Mouse (Mus musculus) ES-Bruce4 (cell line): ENCODE measurements around the gene Ccdc194. TPM values are rescaled to one million over a fixed set of nuclear protein-coding genes. Genes with fewer than 3 reads are reported as not detected.
A peak's percentile ranks its signal among the peaks of the same experiment; 100 is the strongest.

Experiments used
- H3K27ac ChIP-seq: 2 replicates; pipeline ENCODE4 v1.5.1; 2012; ENCODE audit warnings: low read length, inconsistent platforms; ENCODE audit not compliant: insufficient read depth
- H3K27me3 ChIP-seq: 2 replicates; pipeline ENCODE4 v1.6.1; 2012; ENCODE audit warnings: mild to moderate bottlenecking, low read length, inconsistent platforms; ENCODE audit not compliant: control insufficient read depth, poor library complexity, insufficient read depth, severe bottlenecking
- H3K36me3 ChIP-seq: 2 replicates; pipeline ENCODE4 v1.6.1; 2012; ENCODE audit warnings: inconsistent platforms, mild to moderate bottlenecking, low read length, moderate library complexity; ENCODE audit not compliant: control insufficient read depth, poor library complexity, insufficient read depth, severe bottlenecking
- H3K4me1 ChIP-seq: one replicate; pipeline ENCODE4 v1.8.1; 2011; ENCODE audit warnings: low read length; ENCODE audit not compliant: control insufficient read depth, insufficient read depth
- H3K4me3 ChIP-seq: 2 replicates; pipeline ENCODE4 v1.5.1; 2011; ENCODE audit warnings: low read depth, mild to moderate bottlenecking, low read length
- H3K9ac ChIP-seq: 2 replicates; pipeline ENCODE4 v1.6.1; 2012; ENCODE audit warnings: low read depth, mild to moderate bottlenecking, inconsistent platforms; ENCODE audit not compliant: poor library complexity, severe bottlenecking
- H3K9me3 ChIP-seq: replicated peaks from 2 replicates; pipeline ENCODE4 v1.6.1; 2012; ENCODE audit warnings: mild to moderate bottlenecking, low read length, inconsistent platforms; ENCODE audit not compliant: control insufficient read depth, poor library complexity, insufficient read depth, severe bottlenecking
- CTCF ChIP-seq: IDR thresholded peaks from one replicate; pipeline ENCODE4 v1.8.1; 2011; ENCODE audit warnings: low read depth, low read length
- POLR2A ChIP-seq: IDR thresholded peaks from one replicate; pipeline ENCODE4 v1.8.1; 2011; ENCODE audit warnings: low read length; ENCODE audit not compliant: insufficient read depth
- polyA plus RNA-seq: library from polyadenylated mRNA; stranded (reverse); fragments of >200 nt; gene quantifications from 2 replicates; pipeline ENCODE4 v1.2.4, GENCODE M21; 2011; ENCODE audit warnings: low read depth; ENCODE audit not compliant: missing spikeins, insufficient read depth, insufficient read length

Gene Ccdc194
- polyA plus RNA-seq, 1 experiment = 4.9 TPM

DNA sequence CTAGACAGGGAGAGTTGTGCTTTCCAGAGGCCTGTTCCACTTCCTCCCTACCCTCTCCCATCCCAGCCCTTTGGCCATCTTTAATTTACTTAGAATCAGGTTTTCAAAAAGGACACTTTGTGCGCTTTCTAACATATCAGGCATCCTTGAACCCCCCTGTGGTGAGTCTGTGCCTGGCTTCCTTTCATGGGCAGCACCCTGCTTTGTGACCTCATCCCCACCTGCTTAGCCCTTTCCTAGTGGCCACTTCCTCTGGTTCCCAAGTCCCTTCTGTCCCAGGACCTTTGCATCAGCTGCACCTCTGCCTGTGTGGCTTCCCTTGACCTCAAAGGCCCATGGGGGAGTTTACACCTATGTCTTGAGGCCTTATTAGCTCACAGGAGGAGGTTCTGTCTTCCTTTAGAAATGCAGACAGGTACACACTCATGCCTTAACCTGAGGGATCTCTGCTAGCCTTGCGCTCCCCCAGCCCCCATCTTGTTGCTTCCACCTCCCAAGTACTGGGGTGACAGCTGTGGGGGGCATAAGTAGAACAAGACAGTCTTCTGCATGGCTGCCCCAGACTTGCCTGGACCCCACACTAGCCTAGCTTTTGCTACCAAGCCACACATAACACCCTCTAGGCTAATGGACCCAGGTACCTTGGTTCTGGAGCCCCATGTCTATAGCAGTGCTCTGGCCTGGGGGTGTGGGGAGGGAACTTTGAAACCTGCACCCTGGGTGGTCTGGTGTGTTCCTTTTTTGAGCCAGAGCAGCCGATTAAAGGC is 55.2 kb downstream of the Ccdc194 start:
- Histone ChIP-seq H3K4me1 (peaks cover 2% of the 10 kb centered on the region), H3K9me3 (no peaks in the 10 kb centered on the region), H3K36me3 (peaks cover 10% of the 10 kb centered on the region), H3K9ac (peak overlapping the region; percentile 88), H3K4me3 (peak overlapping the region; percentile 79; the same call in 1 of the 2 replicates), H3K27me3 (no peaks in the 10 kb centered on the region), H3K27ac (no peak overlapping the region)
- TF ChIP-seq CTCF (no peak), POLR2A (no peak)

Other genes with a start within 250 kb of the Ccdc194 start
- gene Use1, start 158.9 kb downstream of the Ccdc194 start, polyA plus RNA-seq = 63.2 and 68.7 TPM in 2 replicates
- 1.9 and 3.2 TPM in 2 replicates for gene Ocel1, start 154.4 kb downstream of the Ccdc194 start, polyA plus RNA-seq
- 23.0 and 23.9 TPM in 2 replicates for gene Nr2f6, start 143.8 kb downstream of the Ccdc194 start, polyA plus RNA-seq
- not detected in 2 replicates for gene Ushbp1, start 129.9 kb downstream of the Ccdc194 start, polyA plus RNA-seq
- 82.0 and 102 TPM in 2 replicates for gene Babam1, start 128.8 kb downstream of the Ccdc194 start, polyA plus RNA-seq
- gene Ankle1, start 119.7 kb downstream of the Ccdc194 start, polyA plus RNA-seq = 10.9 and 11.2 TPM in 2 replicates
- gene Abhd8, start 62.1 kb downstream of the Ccdc194 start, polyA plus RNA-seq = 10.1 and 13.7 TPM in 2 replicates
- 68.1 and 77.0 TPM in 2 replicates for gene Mrpl34, start 60.8 kb downstream of the Ccdc194 start, polyA plus RNA-seq
- gene Dda1, start 56.5 kb downstream of the Ccdc194 start, polyA plus RNA-seq = 37.5 and 38.2 TPM in 2 replicates
- gene Ano8, start 39.7 kb downstream of the Ccdc194 start, polyA plus RNA-seq = 7.0 and 7.1 TPM in 2 replicates
- 14.8 and 16.3 TPM in 2 replicates for gene Gtpbp3, start 37.6 kb downstream of the Ccdc194 start, polyA plus RNA-seq
- 4.0 and 4.4 TPM in 2 replicates for gene Plvap, start 14.0 kb downstream of the Ccdc194 start, polyA plus RNA-seq
- gene Bst2, start 11.7 kb upstream of the Ccdc194 start, polyA plus RNA-seq = 207 and 235 TPM in 2 replicates
- 72.6 and 74.1 TPM in 2 replicates for gene Mvb12a, start 17.2 kb upstream of the Ccdc194 start, polyA plus RNA-seq
- 2.2 and 2.4 TPM in 2 replicates for gene Tmem221, start 33.2 kb upstream of the Ccdc194 start, polyA plus RNA-seq
- gene Nxnl1, start 40.9 kb upstream of the Ccdc194 start, polyA plus RNA-seq = not detected in 2 replicates
- 21.8 and 27.3 TPM in 2 replicates for gene Slc27a1, start 43.2 kb upstream of the Ccdc194 start, polyA plus RNA-seq
- 57.2 and 65.6 TPM in 2 replicates for gene Pgls, start 66.5 kb upstream of the Ccdc194 start, polyA plus RNA-seq
- gene Fam129c, start 71.9 kb upstream of the Ccdc194 start, polyA plus RNA-seq = 6.4 and 9.0 TPM in 2 replicates
- 83.2 and 85.2 TPM in 2 replicates for gene Colgalt1, start 85.3 kb upstream of the Ccdc194 start, polyA plus RNA-seq
- 3.8 and 6.3 TPM in 2 replicates for gene Unc13a, start 146.0 kb upstream of the Ccdc194 start, polyA plus RNA-seq
- 8.0 and 9.7 TPM in 2 replicates for gene Jak3, start 150.6 kb upstream of the Ccdc194 start, polyA plus RNA-seq
- gene Insl3, start 163.5 kb upstream of the Ccdc194 start, polyA plus RNA-seq = 1.3 and 3.7 TPM in 2 replicates
- 1.8 and 2.0 TPM in 2 replicates for gene B3gnt3, start 176.1 kb upstream of the Ccdc194 start, polyA plus RNA-seq
- gene Fcho1, start 200.0 kb upstream of the Ccdc194 start, polyA plus RNA-seq = 8.7 and 8.8 TPM in 2 replicates